Mouse (Mus musculus) CD4-positive helper T cell, adult 2 months (primary cell): ENCODE measurements around the gene Sigirr.

Source experiments
- DNase-seq: peaks from one replicate; pipeline ENCODE4 v3.0.0-alpha.2; 2012; ENCODE audit warnings: low read depth, missing footprints, low spot score

Gene Sigirr

GRCm38 (mm10) chr7:141097177-141097576 lies 3.2 kb downstream of the Sigirr start:
- DNase-seq = peak; percentile 59

GRCm38 (mm10) chr7:141096649-141097056 lies 3.7 kb downstream of the Sigirr start:
- peak; percentile 94 for DNase-seq

GRCm38 (mm10) chr7:141096021-141096420 lies 4.4 kb downstream of the Sigirr start:
- peak; percentile 65 for DNase-seq

GRCm38 (mm10) chr7:141094487-141095205 lies 5.7 kb downstream of the Sigirr start:
- DNase-seq = no peak

GRCm38 (mm10) chr7:141093950-141094349 lies 6.4 kb downstream of the Sigirr start:
- no peak for DNase-seq

- peak; percentile 87 for DNase-seq
Observed at GRCm38 (mm10) chr7:141092051-141092735, 8.2 kb downstream of the Sigirr start.

- no peak for DNase-seq
Observed at GRCm38 (mm10) chr7:141090228-141090627, 10.1 kb downstream of the Sigirr start.

GRCm38 (mm10) chr7:141088473-141088872 lies 11.9 kb downstream of the Sigirr start:
- peak; percentile 55 for DNase-seq

- peak; percentile 70 for DNase-seq
Observed at GRCm38 (mm10) chr7:141087894-141088293, 12.5 kb downstream of the Sigirr start.

- no peak for DNase-seq
Observed at GRCm38 (mm10) chr7:141079481-141080449, 20.6 kb downstream of the Sigirr start.

GRCm38 (mm10) chr7:141078876-141079275 lies 21.5 kb downstream of the Sigirr start:
- DNase-seq = no peak

GRCm38 (mm10) chr7:141077841-141078240 lies 22.5 kb downstream of the Sigirr start, which contains the start of gene Pkp3:
Gene Pkp3 (plus strand): TSS chr7:141078218.
- no peak for DNase-seq

GRCm38 (mm10) chr7:141073782-141074181 lies 26.6 kb downstream of the Sigirr start:
- no peak for DNase-seq

- peak; percentile 94 for DNase-seq
Observed at GRCm38 (mm10) chr7:141072017-141072745, 28.2 kb downstream of the Sigirr start.

- peak; percentile 70 for DNase-seq
Observed at GRCm38 (mm10) chr7:141070058-141070862, 30.1 kb downstream of the Sigirr start.

GRCm38 (mm10) chr7:141068351-141068750 lies 32.0 kb downstream of the Sigirr start:
- DNase-seq = peak; percentile 22

- no peak for DNase-seq
Observed at GRCm38 (mm10) chr7:141064576-141064975, 35.8 kb downstream of the Sigirr start.

GRCm38 (mm10) chr7:141064175-141064574 lies 36.2 kb downstream of the Sigirr start:
- DNase-seq = peak; percentile 63

- no peak for DNase-seq
Observed at GRCm38 (mm10) chr7:141063353-141063752, 37.0 kb downstream of the Sigirr start.

GRCm38 (mm10) chr7:141062525-141062924 lies 37.8 kb downstream of the Sigirr start:
- no peak for DNase-seq
